Mouse (Mus musculus): ENCODE data around the gene Fgf23.

The Fgf23 gene

GRCm38 (mm10) chr6:127072817-127073216 is at the start of gene Fgf23:
Gene Fgf23 (plus strand): TSS chr6:127072902.
- DNase-seq (ENCODE audit: low spot score in 2 of 2): no peak

- no peak for DNase-seq (ENCODE audit: low spot score in 2 of 2)
Measured at GRCm38 (mm10) chr6:127024836-127025235, 47.9 kb upstream of the Fgf23 start.

GRCm38 (mm10) chr6:127034760-127035159 is 37.9 kb upstream of the Fgf23 start:
- no peak for DNase-seq (ENCODE audit: low spot score in 2 of 2)

- peak in 1 of 2 experiments; percentile 22 for DNase-seq (ENCODE audit: low spot score in 2 of 2)
Measured at GRCm38 (mm10) chr6:127044909-127045308, 27.8 kb upstream of the Fgf23 start.

GRCm38 (mm10) chr6:127050847-127051246 is 21.9 kb upstream of the Fgf23 start:
- no peak for DNase-seq (ENCODE audit: low spot score in 2 of 2)

- DNase-seq (ENCODE audit: low spot score in 2 of 2): no peak
Measured at GRCm38 (mm10) chr6:127056990-127057588, 15.6 kb upstream of the Fgf23 start.

GRCm38 (mm10) chr6:127059975-127060374 is 12.7 kb upstream of the Fgf23 start:
- DNase-seq (ENCODE audit: low spot score in 2 of 2): no peak

GRCm38 (mm10) chr6:127063915-127064314 is 8.8 kb upstream of the Fgf23 start:
- no peak for DNase-seq (ENCODE audit: low spot score in 2 of 2)

- DNase-seq (ENCODE audit: low spot score in 2 of 2): no peak
Measured at GRCm38 (mm10) chr6:127064815-127065214, 7.9 kb upstream of the Fgf23 start.

GRCm38 (mm10) chr6:127079867-127080731 is 7.4 kb downstream of the Fgf23 start:
- peak in 1 of 2 experiments; percentile 34 for DNase-seq (ENCODE audit: low spot score in 2 of 2)

- DNase-seq (ENCODE audit: low spot score in 2 of 2): no peak
Measured at GRCm38 (mm10) chr6:127081820-127082219, 9.1 kb downstream of the Fgf23 start.

- DNase-seq (ENCODE audit: low spot score in 2 of 2): peak in 1 of 2 experiments; percentile 30
Measured at GRCm38 (mm10) chr6:127086739-127087138, 14.0 kb downstream of the Fgf23 start.

- DNase-seq (ENCODE audit: low spot score in 2 of 2): peak in 1 of 2 experiments; percentile 25
Measured at GRCm38 (mm10) chr6:127094565-127094964, 21.9 kb downstream of the Fgf23 start.

- DNase-seq (ENCODE audit: low spot score in 2 of 2): no peak
Measured at GRCm38 (mm10) chr6:127103506-127104275, 31.0 kb downstream of the Fgf23 start.

GRCm38 (mm10) chr6:127104396-127105029 is 31.8 kb downstream of the Fgf23 start:
- no peak for DNase-seq (ENCODE audit: low spot score in 2 of 2)

- DNase-seq (ENCODE audit: low spot score in 2 of 2): peak in 1 of 2 experiments; percentile 62
Measured at GRCm38 (mm10) chr6:127105107-127105506, 32.4 kb downstream of the Fgf23 start.

GRCm38 (mm10) chr6:127106189-127106588 is 33.5 kb downstream of the Fgf23 start:
- no peak for DNase-seq (ENCODE audit: low spot score in 2 of 2)

GRCm38 (mm10) chr6:127106726-127107125 is 34.0 kb downstream of the Fgf23 start:
- DNase-seq (ENCODE audit: low spot score in 2 of 2): no peak

- DNase-seq (ENCODE audit: low spot score in 2 of 2): no peak
Measured at GRCm38 (mm10) chr6:127107413-127107812, 34.7 kb downstream of the Fgf23 start.

- DNase-seq (ENCODE audit: low spot score in 2 of 2): no peak
Measured at GRCm38 (mm10) chr6:127108368-127109060, 35.8 kb downstream of the Fgf23 start.

- DNase-seq (ENCODE audit: low spot score in 2 of 2): peak; percentile 60 to 90
Measured at GRCm38 (mm10) chr6:127109402-127109930, 36.8 kb downstream of the Fgf23 start, which contains the start of gene Tigar. Gene Tigar (minus strand): TSS chr6:127109557.
